Mouse (Mus musculus) heart, postnatal 0 days (tissue): ENCODE data around the gene Clcn7. TPM values are rescaled to one million over a fixed set of nuclear protein-coding genes. Genes with fewer than 3 reads are reported as not detected.
A peak's percentile ranks its signal among the peaks of the same experiment; 100 is the strongest.

Source experiments
- ATAC-seq: fragments of 200-750 bp; cut with Nextera tagmentation; 2 replicates; pipeline ENCODE4 v1.8.0; 2017; ENCODE audit warnings: low read depth, moderate number of reproducible peaks, moderate library complexity; ENCODE audit not compliant: insufficient read depth
- DNase-seq: peaks from one replicate; pipeline ENCODE4 v3.0.0-alpha.2; 2016; ENCODE audit warnings: low spot score
- H3K27ac ChIP-seq: fragments of 300-500 bp; sonication (generic); 2 replicates; pipeline ENCODE4 v1.5.1; 2014; ENCODE audit warnings: low read depth, mild to moderate bottlenecking
- H3K27me3 ChIP-seq: fragments of 300-500 bp; sonication (generic); 2 replicates; pipeline ENCODE4 v1.6.1; 2014; ENCODE audit warnings: low read length, mixed read lengths; ENCODE audit not compliant: control insufficient read depth, insufficient read depth
- H3K36me3 ChIP-seq: fragments of 300-500 bp; sonication (generic); replicated peaks from 2 replicates; pipeline ENCODE4 v1.6.1; 2014; ENCODE audit warnings: low read length, mixed read lengths; ENCODE audit not compliant: control insufficient read depth, insufficient read depth
- H3K4me1 ChIP-seq: fragments of 300-500 bp; sonication (generic); 2 replicates; pipeline ENCODE4 v1.6.1; 2014; ENCODE audit warnings: antibody characterized with exemption; ENCODE audit not compliant: control insufficient read depth, insufficient read depth
- H3K4me2 ChIP-seq: fragments of 300-500 bp; sonication (generic); 2 replicates; pipeline ENCODE4 v1.6.1; 2014; ENCODE audit warnings: low read depth, mild to moderate bottlenecking, low read length, moderate library complexity
- H3K4me3 ChIP-seq: fragments of 300-500 bp; sonication (generic); 2 replicates; pipeline ENCODE4 v1.5.1; 2014; ENCODE audit warnings: low read depth, low read length
- H3K9ac ChIP-seq: fragments of 300-500 bp; sonication (generic); replicated peaks from 2 replicates; pipeline ENCODE4 v1.6.1; 2014; ENCODE audit warnings: low read depth, low read length, mixed read lengths
- H3K9me3 ChIP-seq: fragments of 300-500 bp; sonication (generic); replicated peaks from 2 replicates; pipeline ENCODE4 v1.6.1; 2016; ENCODE audit warnings: low read length; ENCODE audit not compliant: control insufficient read depth
- CTCF ChIP-seq: IDR thresholded peaks from 2 replicates; pipeline ENCODE4 v1.5.1; 2016; ENCODE audit warnings: antibody characterized with exemption, control low read depth, low read depth
- EP300 ChIP-seq: IDR thresholded peaks from 2 replicates; pipeline ENCODE4 v1.6.1; 2016; ENCODE audit warnings: antibody characterized with exemption, low read depth
- WGBS: fragments of 180-500 bp; shearing (Covaris S2); extraction: QIAGEN DNeasy Blood & Tissue Kit; methylation state at CpG from one replicate; pipeline ENCODE4 v1.1.7; 2014; 5-methylcytosine and 5-hydroxymethylcytosine counted together
- polyA plus RNA-seq: library from polyadenylated mRNA; unstranded; fragments of >200 nt; fragmentation: Nextera tagmentation; extraction: Ambion mirVana; gene quantifications from 2 replicates; pipeline ENCODE4 v1.2.1, GENCODE M21; 2015
- total RNA-seq: library from RNA; depleted of rRNA; stranded (reverse); fragments of >200 nt; gene quantifications from 2 replicates; pipeline ENCODE4 v1.2.3, GENCODE M21; 2014; ENCODE audit warnings: low replicate concordance

Clcn7 gene
- total and polyA plus RNA-seq, 2 experiments from 2014 or later: 12.6 to 20.3 TPM

GRCm38 (mm10) chr17:25188150-25189031 lies 55.2 kb downstream of the Clcn7 start, which contains the start of gene Unkl:
Gene Unkl, plus strand, starts transcription at chr17:25188397.
- TF ChIP-seq EP300 (no peak), CTCF (no peak)
- ATAC-seq (peak; percentile 54), DNase-seq (peak; percentile 46)
- under 1% methylated on average over 96 of the region's 104 CpGs for WGBS
- Histone ChIP-seq H3K27ac (peak within 1 kb of the TSS; percentile 80), H3K9me3 (no peaks in the 10 kb centered on the region), H3K27me3 (no peaks in the 10 kb centered on the region), H3K36me3 (peaks cover 16% of the 10 kb centered on the region; the same call in 1 of the 2 replicates), H3K4me3 (peak within 1 kb of the TSS; percentile 75), H3K4me1 (peaks cover 24% of the 10 kb centered on the region), H3K9ac (peak within 1 kb of the TSS; percentile 81), H3K4me2 (peak within 1 kb of the TSS; percentile 80)

DNA sequence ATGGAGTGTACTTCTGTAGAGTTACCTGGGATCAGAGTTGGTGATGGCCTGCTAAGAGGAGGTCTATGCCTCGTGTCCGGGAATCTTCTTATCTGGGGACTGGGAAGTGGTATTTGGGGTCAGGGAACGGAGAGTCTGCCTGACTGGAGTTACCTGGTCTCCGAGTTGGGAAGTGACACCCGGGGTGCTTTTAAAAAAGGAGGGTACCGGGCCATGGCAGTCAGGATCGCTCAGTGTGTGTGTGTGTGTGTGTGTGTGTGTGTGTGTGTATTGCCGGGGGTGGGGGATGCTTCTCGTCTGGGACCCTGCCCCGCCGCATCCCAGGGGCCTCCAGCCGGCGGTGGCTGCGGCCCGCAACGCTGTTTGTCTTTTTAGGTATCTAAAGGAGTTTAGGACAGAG lies 55.9 kb downstream of the Clcn7 start:
- H3K4me2 ChIP-seq: peak overlapping the region; percentile 80
- H3K27me3 ChIP-seq: no peaks in the 10 kb centered on the region
- no peak overlapping the region for H3K27ac ChIP-seq
- peaks cover 18% of the 10 kb centered on the region for H3K4me1 ChIP-seq
- H3K9ac ChIP-seq: peak overlapping the region; percentile 81
- H3K4me3 ChIP-seq: peak overlapping the region; percentile 75
- TF ChIP-seq CTCF (no peak), EP300 (no peak)
- peaks cover 23% of the 10 kb centered on the region; the same call in 1 of the 2 replicates for H3K36me3 ChIP-seq
- ATAC-seq (no peak), DNase-seq (no peak)
- no peaks in the 10 kb centered on the region for H3K9me3 ChIP-seq
- 2% methylated on average over 16 of the region's 16 CpGs for WGBS

DNA sequence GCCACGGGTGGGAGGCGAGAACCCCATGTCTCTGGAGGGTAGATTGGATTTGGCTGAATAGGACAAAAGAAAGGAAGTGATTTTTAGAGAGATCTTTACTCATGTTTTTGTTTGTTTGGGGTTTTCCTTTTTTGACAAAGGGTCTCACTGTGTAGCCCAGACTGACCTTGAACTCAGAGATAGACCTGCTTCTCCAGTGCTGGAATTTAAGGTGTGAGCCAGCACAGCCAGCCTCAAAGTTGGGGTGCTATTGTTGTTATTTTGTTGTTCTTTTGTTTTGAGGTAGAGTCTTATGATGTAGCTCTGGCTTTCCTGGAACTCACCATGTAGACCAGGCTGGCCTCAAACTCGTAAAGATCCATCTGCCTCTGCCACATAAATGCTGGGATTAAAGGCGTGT lies 69.2 kb downstream of the Clcn7 start:
- Histone ChIP-seq H3K36me3 (peaks cover 68% of the 10 kb centered on the region), H3K4me3 (no peak overlapping the region), H3K9me3 (no peaks in the 10 kb centered on the region), H3K9ac (no peak overlapping the region), H3K27ac (no peak overlapping the region), H3K27me3 (no peaks in the 10 kb centered on the region), H3K4me1 (no peaks in the 10 kb centered on the region), H3K4me2 (no peak overlapping the region)
- 89% methylated on average over 4 of the region's 4 CpGs for WGBS
- no peak for DNase-seq
- ATAC-seq: no peak
- no peak for TF ChIP-seq CTCF
- TF ChIP-seq EP300: no peak

DNA sequence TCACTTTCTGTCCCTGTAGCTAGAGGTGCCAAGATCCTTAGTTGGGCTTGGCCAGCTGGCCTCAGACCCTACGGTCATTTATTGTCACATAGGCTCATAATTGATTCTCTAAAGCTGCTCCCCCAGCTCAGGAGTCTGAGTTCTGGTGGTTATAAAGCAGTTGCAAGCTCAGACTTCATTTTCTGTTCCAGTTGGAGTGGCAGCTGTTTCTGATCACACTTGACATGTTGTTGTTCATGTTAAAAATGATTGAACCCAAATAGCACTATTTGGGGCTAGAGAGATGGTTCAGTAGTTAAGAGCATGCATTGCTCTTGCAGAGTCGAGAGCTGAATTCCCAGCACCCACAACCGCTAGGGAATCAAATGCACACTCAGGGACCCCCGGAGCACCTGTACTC lies 76.8 kb downstream of the Clcn7 start:
- Histone ChIP-seq H3K4me3 (no peak overlapping the region), H3K27me3 (no peaks in the 10 kb centered on the region), H3K27ac (no peak overlapping the region), H3K4me2 (no peak overlapping the region), H3K9me3 (no peaks in the 10 kb centered on the region), H3K4me1 (no peaks in the 10 kb centered on the region), H3K36me3 (peaks cover 87% of the 10 kb centered on the region), H3K9ac (no peak overlapping the region)
- 90% methylated on average over 4 of the region's 4 CpGs for WGBS
- no peak for TF ChIP-seq CTCF
- no peak for ATAC-seq
- no peak for DNase-seq

DNA sequence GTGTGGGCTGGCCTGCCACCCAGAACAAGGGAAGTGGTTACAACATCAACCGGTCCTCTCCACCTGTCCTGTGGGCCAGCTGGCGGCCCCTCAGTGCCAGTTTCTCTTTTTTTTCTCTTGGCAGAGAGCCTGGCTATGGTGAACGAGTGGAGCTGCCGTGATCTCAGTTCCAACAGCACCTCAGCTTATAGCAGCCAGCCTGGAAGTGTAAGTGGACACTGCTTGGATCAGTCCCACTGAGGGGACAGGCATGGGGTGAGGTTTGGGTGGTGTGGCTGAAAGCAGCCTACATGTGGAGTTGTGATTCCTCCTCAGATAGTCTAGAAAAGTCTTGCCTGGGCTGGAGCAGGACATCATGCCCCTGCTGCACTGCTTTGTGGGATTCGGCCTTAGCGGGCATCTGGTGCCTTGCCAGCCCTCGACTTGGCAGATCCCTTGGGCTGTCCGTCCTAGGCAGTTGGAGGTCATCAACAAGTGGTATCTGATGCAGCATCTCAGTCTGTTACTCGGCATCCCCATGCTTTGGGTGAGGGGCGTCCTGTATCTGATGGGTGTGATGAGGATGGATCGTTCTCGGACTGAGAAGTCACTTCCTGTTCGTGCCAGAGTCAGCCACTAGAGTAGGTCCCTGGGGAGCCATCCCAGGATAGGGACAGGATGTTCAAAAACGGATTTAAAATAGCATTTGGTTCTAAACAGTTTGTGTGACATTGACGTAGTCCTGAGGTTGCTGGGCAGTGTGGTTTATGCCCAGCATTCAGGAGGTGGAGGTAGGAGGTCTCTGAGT lies 77.7 kb downstream of the Clcn7 start:
- ATAC-seq: no peak; the same call in 1 of the 2 replicates

More for the DNA sequence above, 77.7 kb downstream of the Clcn7 start:
- no peaks in the 10 kb centered on the region for H3K27me3 ChIP-seq
- H3K4me2 ChIP-seq: no peak overlapping the region
- no peak overlapping the region for H3K9ac ChIP-seq
- H3K36me3 ChIP-seq: peaks cover 87% of the 10 kb centered on the region
- peak overlapping the region; percentile 27; the same call in 1 of the 2 replicates for H3K27ac ChIP-seq
- 61% methylated on average over 15 of the region's 15 CpGs for WGBS
- no peaks in the 10 kb centered on the region for H3K9me3 ChIP-seq
- TF ChIP-seq CTCF (no peak), EP300 (no peak)
- no peak overlapping the region for H3K4me3 ChIP-seq
- H3K4me1 ChIP-seq: no peaks in the 10 kb centered on the region
- no peak for DNase-seq
